Mouse (Mus musculus) cerebellum, adult 11-12 months (tissue): ENCODE results near the gene Slc23a4.

Experiments
- DNase-seq: peaks from one replicate; pipeline ENCODE4 v3.0.0; 2022

The Slc23a4 gene

GRCm38 (mm10) chr6:34988081-34988761 is at the start of gene Slc23a4:
TSS of gene Slc23a4 (minus strand) at chr6:34988404.
- DNase-seq = no peak

GRCm38 (mm10) chr6:35033341-35033740 is 45.1 kb upstream of the Slc23a4 start:
- DNase-seq = no peak

GRCm38 (mm10) chr6:35032704-35033103 is 44.5 kb upstream of the Slc23a4 start:
- no peak for DNase-seq

DNA sequence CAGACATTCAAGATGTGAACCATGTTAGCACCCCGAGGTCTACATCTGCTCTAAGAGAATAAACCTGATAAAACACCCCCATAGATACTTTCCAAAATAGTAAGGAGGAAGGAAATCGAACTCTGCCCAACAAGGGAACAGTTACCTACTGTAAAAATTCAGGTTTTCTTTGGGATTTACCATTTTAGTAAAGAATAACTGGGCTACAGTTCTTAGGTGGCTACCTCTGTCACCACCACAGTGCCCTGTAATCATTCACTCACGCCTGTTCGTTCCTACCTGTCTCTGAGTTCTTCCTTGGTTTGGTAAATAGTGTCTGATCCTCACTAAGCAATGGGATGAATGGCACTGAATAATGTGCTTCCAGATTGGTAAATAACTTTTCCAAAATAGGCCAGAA is 42.6 kb upstream of the Slc23a4 start:
- DNase-seq = no peak

DNA sequence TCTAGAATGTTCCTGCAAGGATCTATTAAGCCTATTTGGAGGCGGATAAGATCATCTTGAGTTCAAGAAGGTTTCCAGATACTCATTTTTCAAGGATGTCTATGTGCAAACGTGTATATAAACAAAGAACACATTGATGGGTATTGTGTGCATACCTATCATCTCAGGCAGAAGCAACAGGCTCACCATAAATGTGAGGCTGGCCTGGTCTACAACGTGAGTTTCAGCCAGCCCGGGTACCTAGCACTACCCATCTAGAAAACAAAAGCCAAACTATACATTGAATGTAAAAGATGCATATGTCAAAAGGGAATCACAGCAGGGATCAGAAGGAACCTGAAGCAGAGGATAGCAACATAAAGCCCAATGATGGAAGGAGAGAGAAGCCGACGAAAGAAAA is 42.0 kb upstream of the Slc23a4 start:
- no peak for DNase-seq

DNA sequence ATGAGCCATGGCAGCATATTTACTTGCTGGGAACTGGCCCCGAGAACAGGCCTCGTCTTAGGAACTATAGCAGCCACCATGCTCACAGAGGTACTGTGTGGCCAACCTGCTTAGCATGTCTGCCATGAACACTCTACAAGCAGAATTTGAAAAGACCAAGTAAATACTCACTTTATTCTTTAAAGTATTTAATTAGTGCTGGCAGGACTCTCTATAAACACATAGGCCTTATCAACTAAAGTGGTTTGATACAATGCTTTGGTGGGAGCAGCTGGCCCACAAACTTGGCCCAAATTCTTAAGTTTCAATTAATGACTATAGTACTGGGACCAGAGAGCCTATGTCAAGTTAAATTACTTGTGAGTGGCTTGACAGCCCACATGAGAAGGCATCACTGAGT is 39.8 kb upstream of the Slc23a4 start:
- no peak for DNase-seq

- peak; percentile 39 for DNase-seq
Observed at GRCm38 (mm10) chr6:35027257-35027656, 39.1 kb upstream of the Slc23a4 start.

DNA sequence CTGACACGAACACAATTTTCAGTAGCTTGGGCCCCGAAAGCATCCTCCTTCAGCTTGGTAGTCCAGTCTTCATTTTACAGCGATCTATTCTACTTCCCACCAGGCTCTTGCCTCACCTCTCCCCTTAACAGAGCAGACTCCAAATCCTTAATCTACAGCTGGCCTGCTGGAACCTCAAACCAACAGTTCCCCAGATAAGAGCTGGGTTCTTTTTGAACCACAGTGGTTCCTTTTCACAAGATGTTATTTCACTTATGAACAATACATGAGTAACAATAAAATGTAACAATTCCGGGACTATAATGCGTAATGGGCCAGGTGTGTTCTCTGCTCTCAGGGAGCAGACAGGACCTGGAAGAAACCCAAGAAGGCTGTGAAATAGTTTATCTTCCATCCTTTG is 28.4 kb upstream of the Slc23a4 start:
- no peak for DNase-seq

DNA sequence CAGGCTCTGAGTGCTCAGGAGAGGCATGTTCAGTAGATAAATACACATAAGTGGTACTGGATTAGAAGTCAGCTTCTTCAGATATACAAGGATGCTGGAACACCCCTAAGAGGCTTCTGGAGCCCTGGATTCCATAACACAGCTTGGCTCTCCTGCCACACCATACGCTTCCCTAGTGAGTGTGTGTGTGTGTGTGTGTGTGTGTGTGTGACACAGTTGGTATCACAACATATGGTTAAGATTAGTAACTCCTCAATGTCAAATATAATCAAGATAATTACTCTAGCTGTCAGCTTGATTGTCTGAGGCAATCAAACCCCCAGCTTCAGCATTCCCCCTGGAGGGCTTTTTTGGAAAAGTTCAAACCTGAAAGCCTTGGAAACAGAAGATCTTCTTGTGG is 23.7 kb upstream of the Slc23a4 start:
- no peak for DNase-seq

- no peak for DNase-seq
Observed at GRCm38 (mm10) chr6:35010705-35011104, 22.5 kb upstream of the Slc23a4 start.

DNA sequence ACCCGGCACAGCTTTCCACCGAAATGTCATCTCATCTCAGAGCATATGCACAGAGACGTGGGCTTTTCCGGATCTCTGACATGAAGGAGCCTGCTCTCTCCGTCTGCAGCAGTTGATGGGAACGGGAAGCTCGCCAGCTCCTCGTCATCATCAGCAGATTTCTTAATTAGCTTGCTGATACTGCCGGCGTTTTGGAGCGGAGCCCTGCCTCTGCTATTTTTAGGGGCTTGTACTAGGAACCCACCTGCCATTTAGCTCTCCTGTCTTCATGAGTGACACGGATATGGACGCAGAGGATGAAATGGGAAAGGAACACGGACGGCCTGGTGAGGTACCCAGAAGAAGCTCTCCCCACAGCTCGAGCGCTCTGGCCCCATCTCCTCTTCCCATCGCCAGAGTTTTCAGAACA is 14.1 kb upstream of the Slc23a4 start:
- DNase-seq = peak; percentile 39

- DNase-seq = no peak
Observed at GRCm38 (mm10) chr6:34999101-34999500, 10.9 kb upstream of the Slc23a4 start.

DNA sequence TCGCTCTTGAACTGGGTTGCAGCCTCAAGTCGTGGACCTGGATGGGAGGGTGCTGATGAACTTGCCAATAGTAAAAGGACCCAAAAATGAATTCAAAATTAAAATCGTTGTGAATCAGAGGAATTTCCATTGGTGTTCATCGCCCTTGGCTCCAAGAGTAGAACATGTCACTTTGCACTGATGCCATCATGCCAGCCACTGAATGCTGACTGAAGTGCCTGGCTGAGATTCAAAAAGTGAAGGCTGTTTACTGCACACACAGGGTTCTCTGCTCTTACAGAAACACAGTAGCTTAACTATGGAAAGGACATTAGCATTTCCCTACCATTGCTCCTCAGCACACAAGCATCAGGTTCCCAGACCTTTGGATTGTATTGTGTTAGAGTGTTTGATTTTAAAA is 8.3 kb upstream of the Slc23a4 start:
- DNase-seq = no peak

GRCm38 (mm10) chr6:34995265-34995681 is 7.1 kb upstream of the Slc23a4 start:
- DNase-seq = peak; percentile 42

DNA sequence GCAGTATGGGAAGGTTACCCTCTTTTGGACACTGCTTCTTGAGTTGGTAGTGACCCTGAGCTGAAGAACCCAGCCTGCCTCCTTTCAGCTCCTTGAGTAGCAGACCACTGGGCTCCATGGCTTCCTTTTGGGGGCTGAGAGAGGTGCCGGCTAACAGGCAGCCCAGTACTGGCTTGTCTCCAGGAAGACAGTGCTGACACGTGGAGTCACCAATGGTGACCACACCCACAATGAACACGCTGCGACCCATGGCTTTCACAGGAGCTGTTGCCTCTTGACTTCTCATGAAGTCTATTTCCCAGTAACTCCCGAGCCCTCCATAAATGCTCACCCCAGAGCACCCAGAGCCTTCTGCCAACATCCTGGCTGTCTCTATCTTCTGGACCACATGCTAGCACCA is 6.5 kb upstream of the Slc23a4 start:
- DNase-seq = no peak

GRCm38 (mm10) chr6:34989263-34989662 is 1.1 kb upstream of the Slc23a4 start:
- no peak for DNase-seq

- DNase-seq = no peak
Observed at GRCm38 (mm10) chr6:34987085-34987645, 1.0 kb downstream of the Slc23a4 start.

GRCm38 (mm10) chr6:34980661-34981060 is 7.5 kb downstream of the Slc23a4 start:
- no peak for DNase-seq

GRCm38 (mm10) chr6:34979291-34979690 is 8.9 kb downstream of the Slc23a4 start:
- DNase-seq = no peak

DNA sequence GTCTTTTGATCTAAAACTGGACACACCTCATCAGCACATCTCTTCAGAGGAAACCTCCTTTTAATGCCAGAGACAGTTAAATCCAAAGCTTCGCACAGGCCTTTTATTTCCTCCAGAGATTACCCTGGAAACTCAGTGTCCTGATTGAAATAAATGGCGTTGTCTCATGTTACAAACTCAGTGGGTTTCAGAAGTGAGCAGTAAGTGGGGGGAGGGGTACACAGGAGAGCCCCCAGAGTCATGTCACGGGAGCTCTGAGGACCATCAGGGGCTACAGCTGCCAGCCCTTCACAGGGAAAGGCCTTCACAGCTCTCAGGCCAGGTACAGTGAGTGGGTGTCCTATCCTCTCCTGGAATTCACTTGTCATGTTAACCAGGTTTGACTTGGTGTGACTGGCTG is 17.0 kb downstream of the Slc23a4 start:
- DNase-seq = no peak

GRCm38 (mm10) chr6:34965819-34966539 is 22.2 kb downstream of the Slc23a4 start:
- no peak for DNase-seq

GRCm38 (mm10) chr6:34964550-34964949 is 23.7 kb downstream of the Slc23a4 start:
- DNase-seq = no peak

DNA sequence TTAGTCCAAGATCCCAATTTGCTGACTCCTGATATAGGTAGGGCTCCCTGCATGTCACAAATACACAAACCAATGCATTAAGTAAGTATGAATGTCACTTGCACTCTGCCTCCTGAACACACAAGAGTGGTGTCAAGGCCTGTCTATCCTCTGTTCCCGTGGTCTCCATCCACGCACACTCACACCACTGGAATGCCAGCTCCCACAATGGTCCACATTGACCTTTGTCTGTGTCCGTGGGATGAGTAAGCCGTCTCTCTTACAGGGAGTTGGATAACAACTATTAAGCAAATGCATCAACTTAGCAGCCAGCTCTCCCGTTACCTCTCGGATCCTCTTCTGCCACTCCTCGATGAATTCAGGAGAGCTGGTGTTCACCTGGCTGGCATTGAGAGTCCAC is 29.1 kb downstream of the Slc23a4 start:
- no peak for DNase-seq

- no peak for DNase-seq
Observed at GRCm38 (mm10) chr6:34955862-34956241, 32.4 kb downstream of the Slc23a4 start.
